In genomic region chr19:28941271-28941670, GRCm38 (mm10) we compare ENCODE assay signal across 33 mouse cellular contexts. TPM values are rescaled to one million over a fixed set of nuclear protein-coding genes. Genes with fewer than 3 reads are reported as not detected.
DNase-seq lines count a peak whose midpoint lies in the region; ATAC-seq lines count a peak whose summit lies in the region.
"Had no signal": no experiment of that assay in that cellular context is flagged by ENCODE, and none has a peak within 500 bp of the region (broad histone marks: within the 10 kb centered on the region; RNA-seq: fewer than 3 reads in every experiment).

No protein-coding gene starts in this region.

- no peak overlapping the region for H3K27ac ChIP-seq in embryonic facial prominence, embryonic 14.5 days (replicated peaks; ENCODE audit: low read depth, low read length)
- H3K27ac ChIP-seq in embryonic facial prominence, embryonic 10.5 days (replicated peaks): no peak overlapping the region
- H3K27ac ChIP-seq in heart, embryonic 12.5 days (ENCODE audit: poor library complexity, severe bottlenecking): peak overlapping the region; percentile 65
- H3K27ac ChIP-seq in lung, embryonic 16.5 days (ENCODE audit: low read length): peak overlapping the region; percentile 87; the same call in 1 of the 2 replicates
- H3K27ac ChIP-seq: embryonic facial prominence, embryonic 13.5 days; gastrocnemius, adult 2 months; kidney, embryonic 15.5 days; layer of hippocampus, adult 2 months; left cerebral cortex, adult 2 months; limb, embryonic 12.5 days; liver, embryonic 15.5 days; midbrain, embryonic 12.5 days; neural tube, embryonic 13.5 days; stomach, postnatal 0 days had no signal

- 49% methylated on average over 4 of the region's 4 CpGs for WGBS in embryonic facial prominence, embryonic 14.5 days
- 60% methylated on average over 4 of the region's 4 CpGs for WGBS in embryonic facial prominence, embryonic 10.5 days
- WGBS in heart, embryonic 12.5 days: 57% methylated on average over 4 of the region's 4 CpGs
- whole genome bisulfite sequencing in lung, embryonic 16.5 days: 39% methylated on average over 4 of the region's 4 CpGs

- no peaks in the 10 kb centered on the region for H3K36me3 ChIP-seq in embryonic facial prominence, embryonic 14.5 days (ENCODE audit: control insufficient read depth, insufficient read depth, low read length)
- H3K36me3 ChIP-seq in embryonic facial prominence, embryonic 10.5 days (replicated peaks): no peaks in the 10 kb centered on the region
- H3K36me3 ChIP-seq in heart, embryonic 12.5 days: no peaks in the 10 kb centered on the region
- no peaks in the 10 kb centered on the region for H3K36me3 ChIP-seq in lung, embryonic 16.5 days (ENCODE audit: control insufficient read depth, insufficient read depth, low read length)
- H3K36me3 ChIP-seq: embryonic facial prominence, embryonic 13.5 days; G1E; kidney, embryonic 15.5 days; limb, embryonic 12.5 days; liver, embryonic 15.5 days; midbrain, embryonic 12.5 days; neural tube, embryonic 13.5 days had no signal

- no peaks in the 10 kb centered on the region for H3K9me3 ChIP-seq in embryonic facial prominence, embryonic 14.5 days (ENCODE audit: control insufficient read depth, low read length)
- no peaks in the 10 kb centered on the region for H3K9me3 ChIP-seq in embryonic facial prominence, embryonic 10.5 days
- no peaks in the 10 kb centered on the region for H3K9me3 ChIP-seq in heart, embryonic 12.5 days (replicated peaks)
- H3K9me3 ChIP-seq in lung, embryonic 16.5 days (ENCODE audit: control insufficient read depth, low read length): no peaks in the 10 kb centered on the region
- H3K9me3 ChIP-seq: embryonic facial prominence, embryonic 13.5 days; G1E; kidney, embryonic 15.5 days; limb, embryonic 12.5 days; liver, embryonic 15.5 days; megakaryocyte, embryonic 14.5 days; midbrain, embryonic 12.5 days; neural tube, embryonic 13.5 days had no signal

- H3K27me3 ChIP-seq in embryonic facial prominence, embryonic 14.5 days (replicated peaks; ENCODE audit: control insufficient read depth, insufficient read depth, low read length): no peaks in the 10 kb centered on the region
- H3K27me3 ChIP-seq in embryonic facial prominence, embryonic 10.5 days (replicated peaks; ENCODE audit: low read depth, poor library complexity, severe bottlenecking): no peaks in the 10 kb centered on the region
- no peaks in the 10 kb centered on the region for H3K27me3 ChIP-seq in heart, embryonic 12.5 days (replicated peaks)
- no peaks in the 10 kb centered on the region for H3K27me3 ChIP-seq in lung, embryonic 16.5 days (ENCODE audit: control insufficient read depth, insufficient read depth, low read depth, low read length)
- H3K27me3 ChIP-seq: embryonic facial prominence, embryonic 13.5 days; kidney, embryonic 15.5 days; limb, embryonic 12.5 days; liver, embryonic 15.5 days; megakaryocyte, embryonic 14.5 days; midbrain, embryonic 12.5 days; neural tube, embryonic 13.5 days had no signal

- H3K4me2 ChIP-seq in embryonic facial prominence, embryonic 14.5 days (ENCODE audit: low read depth, low read length): no peak overlapping the region
- no peak overlapping the region for H3K4me2 ChIP-seq in heart, embryonic 12.5 days
- no peak overlapping the region for H3K4me2 ChIP-seq in lung, embryonic 16.5 days (ENCODE audit: low read depth, low read length)
- H3K4me2 ChIP-seq: embryonic facial prominence, embryonic 13.5 days; kidney, embryonic 15.5 days; limb, embryonic 12.5 days; liver, embryonic 15.5 days; midbrain, embryonic 12.5 days; neural tube, embryonic 13.5 days had no signal

- H3K4me3 ChIP-seq in embryonic facial prominence, embryonic 14.5 days (ENCODE audit: low read depth, low read length): no peak overlapping the region
- H3K4me3 ChIP-seq in embryonic facial prominence, embryonic 10.5 days: no peak overlapping the region
- no peak overlapping the region for H3K4me3 ChIP-seq in heart, embryonic 12.5 days
- H3K4me3 ChIP-seq in lung, embryonic 16.5 days (ENCODE audit: low read length): no peak overlapping the region
- H3K4me3 ChIP-seq: embryonic facial prominence, embryonic 13.5 days; erythroblast, embryonic 14.5 days; gastrocnemius, adult 2 months; kidney, embryonic 15.5 days; layer of hippocampus, adult 2 months; left cerebral cortex, adult 2 months; limb, embryonic 12.5 days; liver, embryonic 15.5 days; megakaryocyte, embryonic 14.5 days; midbrain, embryonic 12.5 days; myocyte; neural tube, embryonic 13.5 days had no signal

- ATAC-seq in embryonic facial prominence, embryonic 14.5 days (ENCODE audit: low read depth): no peak
- no peak for ATAC-seq in heart, embryonic 12.5 days (ENCODE audit: insufficient number of reproducible peaks, low FRiP score)
- no peak for ATAC-seq in lung, embryonic 16.5 days (ENCODE audit: low read depth)
- ATAC-seq: forebrain, embryonic 16.5 days; hindbrain, embryonic 16.5 days had no signal

- H3K9ac ChIP-seq in embryonic facial prominence, embryonic 14.5 days (ENCODE audit: low read depth, low read length): no peak overlapping the region
- no peak overlapping the region for H3K9ac ChIP-seq in heart, embryonic 12.5 days
- H3K9ac ChIP-seq in lung, embryonic 16.5 days (ENCODE audit: low read length): no peak overlapping the region
- H3K9ac ChIP-seq: embryonic facial prominence, embryonic 13.5 days; kidney, embryonic 15.5 days; limb, embryonic 12.5 days; liver, embryonic 15.5 days; midbrain, embryonic 12.5 days; neural tube, embryonic 13.5 days had no signal

- no peaks in the 10 kb centered on the region for H3K4me1 ChIP-seq in embryonic facial prominence, embryonic 14.5 days (ENCODE audit: control insufficient read depth, insufficient read depth, low read length)
- H3K4me1 ChIP-seq in embryonic facial prominence, embryonic 10.5 days: peaks cover 14% of the 10 kb centered on the region
- peaks cover 16% of the 10 kb centered on the region for H3K4me1 ChIP-seq in heart, embryonic 12.5 days (replicated peaks)
- peaks cover 5% of the 10 kb centered on the region for H3K4me1 ChIP-seq in lung, embryonic 16.5 days (replicated peaks; ENCODE audit: control insufficient read depth, insufficient read depth, low read length)
- H3K4me1 ChIP-seq: embryonic facial prominence, embryonic 13.5 days; liver, embryonic 15.5 days; midbrain, embryonic 12.5 days; neural tube, embryonic 13.5 days had no signal

- peak; percentile 14 for DNase-seq in embryonic facial prominence, embryonic 14.5 days (ENCODE audit: low spot score)
- no peak for DNase-seq in embryonic facial prominence, embryonic 10.5 days (ENCODE audit: low spot score)
- DNase-seq in heart, postnatal 4 days: no peak
- DNase-seq in lung, postnatal 10 days: no peak
- no peak for DNase-seq in adrenal gland, postnatal 14 days
- no peak for DNase-seq in c-Kit-positive CD71-positive TER-119-positive erythroid progenitor cells, embryonic 14.5 days (ENCODE audit: low spot score)
- DNase-seq: adrenal gland, postnatal 10 days; cerebellum, adult 11-12 months; cerebellum, adult 9-11 months; embryo, embryonic 11 days; gastrocnemius, adult 2 months; kidney, adult 18-20 months; kidney, postnatal 36 days; right cerebral cortex, postnatal 4 days; thymus, adult 18-20 months; thymus, postnatal 25 days had no signal

RNA-seq across cellular contexts. Expression of gene Plpp6, which starts 22.5 kb away (rescaled TPM):
- 8.4 and 9.3 TPM in 2 replicates for polyA plus RNA-seq in embryonic facial prominence, embryonic 14.5 days (2014; fragmentation: Nextera tagmentation; extraction: Ambion mirVana)
- polyA plus RNA-seq in embryonic facial prominence, embryonic 10.5 days (2016; fragmentation: Nextera tagmentation; extraction: Ambion mirVana): 4.1 and 4.3 TPM in 2 replicates
- polyA plus RNA-seq in heart, embryonic 12.5 days (2016; fragmentation: Nextera tagmentation; extraction: Ambion mirVana): 8.9 and 9.3 TPM in 2 replicates
- total RNA-seq in heart, postnatal 4 days (2021): 1 to 10 TPM; 6.6 to 7.0 TPM
- 6.7 and 7.9 TPM in 2 replicates for polyA plus RNA-seq in lung, embryonic 16.5 days (2015; fragmentation: Nextera tagmentation; extraction: Ambion mirVana)
- 22.8 and 27.4 TPM in 2 replicates for total RNA-seq in adrenal gland, postnatal 14 days (2021)

RNA-seq across cellular contexts. Expression of gene 4430402I18Rik, which starts 26.3 kb away (rescaled TPM):
- polyA plus RNA-seq in embryonic facial prominence, embryonic 14.5 days (2014; fragmentation: Nextera tagmentation; extraction: Ambion mirVana): 1.4 and 1.8 TPM in 2 replicates
- polyA plus RNA-seq in embryonic facial prominence, embryonic 10.5 days (2016; fragmentation: Nextera tagmentation; extraction: Ambion mirVana): 0.31 and 0.52 TPM in 2 replicates
- polyA plus RNA-seq in heart, embryonic 12.5 days (2016; fragmentation: Nextera tagmentation; extraction: Ambion mirVana): 6.0 and 6.6 TPM in 2 replicates
- total RNA-seq in heart, postnatal 4 days (2021): 10 to 100 TPM; 16.1 to 19.5 TPM
- polyA plus RNA-seq in lung, embryonic 16.5 days (2015; fragmentation: Nextera tagmentation; extraction: Ambion mirVana): 2.7 and 3.1 TPM in 2 replicates
- total RNA-seq in adrenal gland, postnatal 14 days (2021): 11.4 and 12.2 TPM in 2 replicates
- polyA plus RNA-seq: erythroblast, embryonic 14.5 days; G1E had no signal

RNA-seq across cellular contexts. Expression of gene Cdc37l1, which starts 48.9 kb away (rescaled TPM):
- polyA plus RNA-seq in embryonic facial prominence, embryonic 14.5 days (2014; fragmentation: Nextera tagmentation; extraction: Ambion mirVana): 35.8 and 41.8 TPM in 2 replicates
- polyA plus RNA-seq in embryonic facial prominence, embryonic 10.5 days (2016; fragmentation: Nextera tagmentation; extraction: Ambion mirVana): 37.3 and 37.9 TPM in 2 replicates
- polyA plus RNA-seq in heart, embryonic 12.5 days (2016; fragmentation: Nextera tagmentation; extraction: Ambion mirVana): 37.7 and 41.5 TPM in 2 replicates
- total RNA-seq in heart, postnatal 4 days (2021): 10 to 100 TPM; 61.7 to 67.8 TPM
- polyA plus RNA-seq in lung, embryonic 16.5 days (2015; fragmentation: Nextera tagmentation; extraction: Ambion mirVana): 36.6 and 37.2 TPM in 2 replicates
- total RNA-seq in adrenal gland, postnatal 14 days (2021): 43.0 and 50.8 TPM in 2 replicates

Comparison
In these comparisons a context has a peak if more than half of its experiments do, and no peak if none do; other contexts are left out.
1. H3K27ac ChIP-seq: peak in heart, embryonic 12.5 days (single experiment) and lung, embryonic 16.5 days (single experiment); none in embryonic facial prominence, embryonic 14.5 days (single experiment) and embryonic facial prominence, embryonic 10.5 days (single experiment).